Mouse (Mus musculus) gastrocnemius, postnatal 36 days (tissue): ENCODE results near the gene Bin2. TPM values are rescaled to one million over a fixed set of nuclear protein-coding genes. Genes with fewer than 3 reads are reported as not detected.

ENCODE experiments used
- DNase-seq, 2 experiments: peaks; one replicate each; pipeline ENCODE4 v3.0.0; 2022
- intact Hi-C: fragments of 180-260 bp; cut with DNase I; formaldehyde crosslinking; loops from one replicate; pipeline ENCODE4 v1.15.1; 2025
- long read RNA-seq, 2 experiments: library from polyadenylated mRNA; stranded (forward); transcript quantifications; one replicate each; pipeline ENCODE4 v2.0.0; 2021
- total RNA-seq, 2 experiments: library from RNA; stranded (reverse); gene quantifications; 2 replicates each; pipeline ENCODE4 v1.2.3; 2021

Bin2 gene
- 1 to 10 TPM in 1 of 2 experiments, under 1 TPM in 1; 0.44 to 1.1 TPM for total RNA-seq
- long read RNA-seq, experiment 1: 0 reads
- long read RNA-seq, experiment 2: 0 reads

GRCm38 (mm10) chr15:100669337-100669736 is at the start of gene Bin2:
Bin2 (minus strand) TSS chr15:100669553.
- no peak for DNase-seq
- intact Hi-C loops: no loop called here

- DNase-seq: no peak
- intact Hi-C loops: no loop called here
Measured at GRCm38 (mm10) chr15:100718572-100718971, 49.2 kb upstream of the Bin2 start.

- intact Hi-C loops: no loop called here
- DNase-seq: no peak
Measured at GRCm38 (mm10) chr15:100717933-100718332, 48.6 kb upstream of the Bin2 start.

DNA sequence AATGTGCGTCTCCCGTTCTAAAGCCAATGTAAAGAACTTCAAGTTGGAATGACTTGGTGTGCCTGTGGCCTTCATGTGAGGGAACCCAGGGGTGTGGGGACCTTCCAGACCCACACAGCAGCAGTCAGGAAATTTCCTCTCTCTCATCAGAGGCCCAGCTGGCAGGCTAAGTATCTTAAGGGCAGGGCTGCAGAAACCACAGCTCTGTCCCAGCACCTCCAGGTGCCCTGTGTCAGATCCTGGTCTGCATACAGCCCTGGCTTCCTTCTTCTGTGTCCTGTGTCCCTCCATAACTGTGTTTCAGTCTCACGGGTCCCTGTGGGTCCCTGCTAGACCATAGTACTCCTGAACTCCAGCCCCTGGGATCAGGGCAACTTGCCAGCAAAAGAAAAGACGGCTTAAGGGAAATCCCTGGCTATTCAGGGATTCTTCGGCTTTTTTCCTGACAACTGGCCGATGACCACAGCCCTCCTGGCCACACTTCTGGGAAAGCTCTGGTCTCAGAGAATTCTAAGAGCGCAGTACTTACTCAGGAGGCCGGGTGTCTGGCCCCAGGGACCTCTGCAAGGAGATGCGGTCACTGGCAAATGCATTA is 46.1 kb upstream of the Bin2 start:
- DNase-seq: no peak
- intact Hi-C loops: no loop called here

- no peak for DNase-seq
- intact Hi-C loops: no loop called here
Measured at GRCm38 (mm10) chr15:100714470-100714869, 45.1 kb upstream of the Bin2 start.

DNA sequence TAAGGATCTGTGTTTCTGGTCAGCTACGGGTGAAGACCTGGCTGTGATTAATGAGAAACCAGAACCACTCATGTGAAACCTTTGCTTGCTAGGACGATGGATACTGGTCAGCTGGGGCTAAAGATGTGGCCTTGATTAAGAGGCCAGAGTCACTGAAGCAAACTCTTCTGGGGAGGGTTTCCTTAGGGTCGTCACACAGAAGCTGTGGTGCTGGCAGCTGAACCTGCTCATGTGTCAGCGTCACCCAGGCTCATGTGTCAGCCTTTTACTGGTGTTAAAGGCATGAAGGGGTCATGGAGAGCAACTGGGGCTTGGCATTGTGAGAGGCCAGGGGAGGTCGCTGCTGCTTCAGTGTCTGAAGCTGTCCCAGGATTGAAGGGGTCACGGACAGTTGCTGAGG is 41.5 kb upstream of the Bin2 start:
- intact Hi-C loops: no loop called here
- no peak for DNase-seq

- intact Hi-C loops: no loop called here
- no peak for DNase-seq
Measured at GRCm38 (mm10) chr15:100708433-100709078, 39.2 kb upstream of the Bin2 start.

DNA sequence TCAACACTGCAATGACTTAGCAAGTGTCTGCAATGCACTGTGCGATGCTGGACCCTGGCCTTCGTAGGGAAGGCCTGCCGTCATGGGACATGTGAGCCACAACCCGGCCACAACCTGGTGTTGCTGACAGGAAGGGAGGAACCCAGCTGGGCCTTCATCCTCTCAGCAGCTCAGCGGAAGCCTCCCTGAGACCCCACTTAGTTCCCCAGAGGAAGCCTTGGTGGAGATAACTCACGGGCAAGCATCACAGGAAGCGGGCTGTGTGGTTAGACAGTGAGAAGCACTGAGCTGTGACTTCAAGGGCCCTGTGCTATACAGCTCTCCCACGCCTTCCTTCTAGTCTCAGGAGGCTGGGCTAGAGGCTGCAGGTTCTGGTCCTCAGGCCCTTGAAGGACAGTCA is 36.9 kb upstream of the Bin2 start:
- DNase-seq: no peak
- intact Hi-C loops: no loop called here

- no peak for DNase-seq
- intact Hi-C loops: no loop called here
Measured at GRCm38 (mm10) chr15:100705376-100705775, 36.0 kb upstream of the Bin2 start.

DNA sequence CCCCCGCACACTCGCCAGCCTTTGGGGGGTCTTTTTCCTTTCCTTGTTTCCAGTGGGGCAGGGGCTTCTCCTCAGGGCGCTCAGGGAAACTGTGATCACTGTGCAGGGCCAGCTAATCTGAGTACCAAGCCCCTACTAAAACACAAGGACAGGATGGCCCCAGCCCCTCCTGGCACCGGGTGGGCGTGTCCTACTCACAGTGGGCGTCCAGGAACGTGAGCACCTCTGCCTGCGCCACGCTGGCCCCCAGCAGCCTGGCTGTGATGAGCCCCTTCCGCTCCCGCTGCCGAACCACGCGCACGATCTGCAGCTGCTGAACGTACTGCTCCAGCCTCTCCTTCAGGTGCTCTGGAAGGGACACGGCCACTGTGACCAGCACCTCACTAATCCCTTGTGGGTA is 34.6 kb upstream of the Bin2 start:
- intact Hi-C loops: no loop called here
- DNase-seq: no peak

- intact Hi-C loops: no loop called here
- no peak for DNase-seq
Measured at GRCm38 (mm10) chr15:100701856-100702255, 32.5 kb upstream of the Bin2 start.

DNA sequence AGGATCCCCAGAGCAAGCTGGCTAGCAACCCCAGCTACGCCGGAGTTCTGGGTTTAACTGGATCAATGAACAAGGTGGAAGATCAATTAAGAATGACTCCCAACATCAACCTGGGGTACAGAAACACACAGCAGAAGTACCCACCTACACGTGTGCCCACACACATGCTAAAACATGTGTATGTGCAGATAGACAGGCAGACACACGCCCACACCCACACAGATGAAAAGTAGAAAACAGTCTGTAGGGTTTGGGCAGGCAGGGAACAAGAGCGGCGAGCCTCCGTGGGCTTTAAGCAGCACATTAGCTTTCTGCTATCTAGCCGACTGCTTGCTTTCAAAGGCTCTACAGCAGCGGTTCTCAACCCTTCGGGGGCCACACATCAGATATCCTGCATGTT is 31.8 kb upstream of the Bin2 start:
- intact Hi-C loops: no loop called here
- no peak for DNase-seq

GRCm38 (mm10) chr15:100700424-100700823 is 31.1 kb upstream of the Bin2 start:
- intact Hi-C loops: no loop called here
- no peak for DNase-seq

DNA sequence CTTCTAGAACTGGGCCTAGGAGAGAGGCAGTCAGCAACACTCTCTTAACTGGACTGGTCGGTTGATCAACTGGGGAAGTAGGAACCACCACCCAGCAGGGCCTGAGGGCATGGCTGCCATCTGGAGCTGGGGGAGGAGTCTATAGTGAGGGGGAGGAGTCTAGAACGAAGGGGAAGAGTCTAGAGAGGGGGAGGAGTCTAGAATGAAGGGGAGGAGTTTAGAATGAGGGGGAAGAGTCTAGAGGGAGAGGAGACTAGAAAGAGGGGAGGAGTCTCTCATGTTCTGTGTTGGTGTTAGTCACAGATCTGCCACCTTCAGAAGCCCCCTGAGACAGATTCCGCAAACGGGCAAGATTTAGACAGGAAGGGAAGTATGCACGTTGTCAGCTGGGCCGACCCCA is 30.0 kb upstream of the Bin2 start:
- intact Hi-C loops: no loop called here
- DNase-seq: no peak

DNA sequence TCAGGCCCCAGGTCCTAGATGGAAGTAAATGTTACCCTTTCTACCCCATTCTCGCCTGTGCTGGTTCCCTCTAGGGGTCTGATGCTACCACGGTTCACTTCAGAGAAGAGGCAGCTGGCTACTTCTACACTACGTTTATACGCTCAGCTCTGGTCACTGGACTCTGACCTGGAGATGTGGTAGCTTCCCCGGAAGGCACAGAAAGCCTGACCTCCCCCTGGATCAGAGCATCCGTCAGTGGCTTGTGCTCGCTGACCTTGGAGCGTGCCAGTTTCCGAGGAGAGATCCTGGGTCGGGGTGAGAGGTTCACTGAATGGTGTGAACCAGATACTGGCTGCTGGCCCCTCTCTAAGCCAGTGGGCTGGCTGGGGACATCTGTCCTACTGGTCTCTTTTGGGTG is 28.7 kb upstream of the Bin2 start:
- intact Hi-C loops: no loop called here

DNA sequence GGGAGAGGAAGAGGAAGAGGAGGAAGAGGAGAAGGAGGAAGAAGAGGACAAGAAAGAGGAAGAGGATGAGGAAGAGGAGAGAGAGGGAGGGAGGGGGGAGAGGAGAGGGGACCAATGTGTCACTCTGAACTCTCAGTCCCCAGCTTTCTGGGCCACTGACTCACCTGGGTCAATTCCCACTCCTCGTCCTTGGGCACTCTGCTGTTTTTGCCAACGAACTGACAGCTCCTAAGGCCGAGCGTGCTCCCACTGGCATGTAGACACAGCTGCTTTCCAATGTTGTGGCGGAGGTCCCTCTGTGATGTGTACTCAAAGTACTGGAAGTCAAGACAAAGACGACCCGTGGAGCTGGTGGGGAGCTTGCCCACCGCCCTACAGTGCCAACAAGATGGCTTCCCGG is 25.1 kb upstream of the Bin2 start:
- intact Hi-C loops: no loop called here
- no peak for DNase-seq

More for the DNA sequence above, 28.7 kb upstream of the Bin2 start:
- DNase-seq: no peak

- DNase-seq: no peak
- intact Hi-C loops: no loop called here
Measured at GRCm38 (mm10) chr15:100691990-100692389, 22.6 kb upstream of the Bin2 start.

GRCm38 (mm10) chr15:100687430-100687971 is 18.1 kb upstream of the Bin2 start, which contains the start of gene Cela1:
Cela1 (minus strand) TSS chr15:100687921.
- no peak for DNase-seq
- intact Hi-C loops: no loop called here

GRCm38 (mm10) chr15:100686989-100687388 is 17.6 kb upstream of the Bin2 start:
- no peak for DNase-seq
- intact Hi-C loops: no loop called here

GRCm38 (mm10) chr15:100686434-100686833 is 17.1 kb upstream of the Bin2 start:
- intact Hi-C loops: no loop called here
- DNase-seq: no peak

GRCm38 (mm10) chr15:100685849-100686248 is 16.5 kb upstream of the Bin2 start:
- DNase-seq: no peak
- intact Hi-C loops: no loop called here

GRCm38 (mm10) chr15:100685255-100685654 is 15.9 kb upstream of the Bin2 start:
- no peak for DNase-seq
- intact Hi-C loops: no loop called here
